Mouse (Mus musculus) bone marrow, adult 2 months (tissue): ENCODE results near the gene Marco. TPM values are rescaled to one million over a fixed set of nuclear protein-coding genes. Genes with fewer than 3 reads are reported as not detected.

Experiments
- H3K27ac ChIP-seq: fragments of 200-500 bp; 2 replicates; pipeline ENCODE4 v1.5.1; 2012; ENCODE audit warnings: low read depth, mild to moderate bottlenecking, control low read depth, inconsistent platforms, low read length; ENCODE audit not compliant: control insufficient read depth, poor library complexity, insufficient read depth
- H3K4me1 ChIP-seq: fragments of 200-500 bp; 2 replicates; pipeline ENCODE4 v1.6.1; 2011; ENCODE audit warnings: low read length; ENCODE audit not compliant: control insufficient read depth, insufficient read depth
- H3K4me3 ChIP-seq: fragments of 200-500 bp; replicated peaks from 2 replicates; pipeline ENCODE3; 2011; ENCODE audit warnings: mild to moderate bottlenecking, low read depth, low read length, control low read depth; ENCODE audit not compliant: control insufficient read depth
- CTCF ChIP-seq: fragments of 200-500 bp; IDR thresholded peaks from 2 replicates; pipeline ENCODE4 v1.5.1; 2011; ENCODE audit warnings: low read length, control low read depth; ENCODE audit not compliant: control insufficient read depth, insufficient read depth
- POLR2A ChIP-seq: fragments of 200-500 bp; IDR thresholded peaks from 2 replicates; pipeline ENCODE4 v1.6.1; 2011; ENCODE audit warnings: low read depth, mild to moderate bottlenecking, control low read depth, low read length, borderline replicate concordance; ENCODE audit not compliant: control insufficient read depth
- WGBS: fragments of 180-500 bp; shearing (Covaris S2); methylation state at CpG from one replicate; pipeline ENCODE4 v1.1.7; 2018; 5-methylcytosine and 5-hydroxymethylcytosine counted together
- polyA plus RNA-seq: library from polyadenylated mRNA; stranded (reverse); fragments of >200 nt; gene quantifications from 2 replicates; pipeline ENCODE4 v1.2.4, GENCODE M21; 2011; ENCODE audit warnings: low replicate concordance; ENCODE audit not compliant: missing spikeins, insufficient read depth, insufficient read length

The Marco gene
- 2.5 and 3.4 TPM in 2 replicates for polyA plus RNA-seq

- Histone ChIP-seq H3K4me3 (no peak within 1 kb of the TSS), H3K27ac (no peak within 1 kb of the TSS), H3K4me1 (no peaks in the 10 kb centered on the region; the same call in 1 of the 2 replicates)
- WGBS, result 3% methylated on average over 1 of the region's 1 CpGs
- TF ChIP-seq POLR2A (no peak), CTCF (no peak)
These were observed at the start of gene Marco for GRCm38 (mm10) chr1:120504924-120505323. TSS of gene Marco (minus strand) at chr1:120505024.

- TF ChIP-seq CTCF (no peak), POLR2A (no peak)
- Histone ChIP-seq H3K27ac (no peak overlapping the region), H3K4me1 (no peaks in the 10 kb centered on the region), H3K4me3 (no peak overlapping the region)
- WGBS, result 81% methylated on average over 7 of the region's 7 CpGs
These were observed 34.7 kb upstream of the Marco start for GRCm38 (mm10) chr1:120539506-120540029.

- TF ChIP-seq POLR2A, result no peak
- no peak for TF ChIP-seq CTCF
- Histone ChIP-seq H3K4me1 (no peaks in the 10 kb centered on the region), H3K27ac (no peak overlapping the region), H3K4me3 (no peak overlapping the region)
- 78% methylated on average over 1 of the region's 1 CpGs for WGBS
These were observed 32.2 kb upstream of the Marco start for GRCm38 (mm10) chr1:120536998-120537397.

GRCm38 (mm10) chr1:120535919-120536318 lies 31.1 kb upstream of the Marco start:
- 86% methylated on average over 1 of the region's 1 CpGs for WGBS
- no peak overlapping the region for H3K27ac ChIP-seq
- no peak for TF ChIP-seq POLR2A
- TF ChIP-seq CTCF, result no peak
- H3K4me1 ChIP-seq, result no peaks in the 10 kb centered on the region
- H3K4me3 ChIP-seq, result no peak overlapping the region

GRCm38 (mm10) chr1:120532321-120532916 lies 27.6 kb upstream of the Marco start:
- WGBS, result 11% methylated on average over 6 of the region's 6 CpGs
- Histone ChIP-seq H3K27ac (no peak overlapping the region), H3K4me1 (no peaks in the 10 kb centered on the region), H3K4me3 (no peak overlapping the region)
- no peak for TF ChIP-seq CTCF
- no peak for TF ChIP-seq POLR2A

- H3K4me1 ChIP-seq, result no peaks in the 10 kb centered on the region
- no peak overlapping the region for H3K27ac ChIP-seq
- 18% methylated on average over 3 of the region's 3 CpGs for WGBS
- TF ChIP-seq CTCF (no peak), POLR2A (no peak)
- H3K4me3 ChIP-seq, result no peak overlapping the region
These were observed 26.9 kb upstream of the Marco start for GRCm38 (mm10) chr1:120531770-120532169.

GRCm38 (mm10) chr1:120529881-120530280 lies 25.1 kb upstream of the Marco start:
- H3K4me3 ChIP-seq, result no peak overlapping the region
- TF ChIP-seq CTCF (no peak), POLR2A (no peak)
- WGBS, result 83% methylated on average over 2 of the region's 2 CpGs
- H3K4me1 ChIP-seq, result no peaks in the 10 kb centered on the region
- no peak overlapping the region for H3K27ac ChIP-seq

- WGBS, result 55% methylated on average over 7 of the region's 7 CpGs
- H3K27ac ChIP-seq, result no peak overlapping the region
- TF ChIP-seq POLR2A (no peak), CTCF (no peak)
- H3K4me3 ChIP-seq, result no peak overlapping the region
- no peaks in the 10 kb centered on the region for H3K4me1 ChIP-seq
These were observed 12.8 kb upstream of the Marco start for GRCm38 (mm10) chr1:120517618-120518017.

GRCm38 (mm10) chr1:120510311-120510710 lies 5.5 kb upstream of the Marco start:
- no peak overlapping the region for H3K27ac ChIP-seq
- TF ChIP-seq CTCF, result no peak
- no peak for TF ChIP-seq POLR2A
- H3K4me1 ChIP-seq, result no peaks in the 10 kb centered on the region
- no peak overlapping the region for H3K4me3 ChIP-seq
- 47% methylated on average over 3 of the region's 3 CpGs for WGBS
